Mouse (Mus musculus) heart, embryonic 10.5 days (tissue): ENCODE results near the gene Acly. TPM values are rescaled to one million over a fixed set of nuclear protein-coding genes. Genes with fewer than 3 reads are reported as not detected.
A peak's percentile ranks its signal among the peaks of the same experiment; 100 is the strongest.

Source experiments
- DNase-seq: peaks from one replicate; pipeline ENCODE4 v3.0.0-alpha.2; 2017; ENCODE audit warnings: low spot score
- H3K27ac ChIP-seq: fragments of 300-500 bp; sonication (generic); 2 replicates; pipeline ENCODE4 v1.5.1; 2016; ENCODE audit warnings: mild to moderate bottlenecking
- H3K27me3 ChIP-seq: fragments of 300-500 bp; sonication (generic); 2 replicates; pipeline ENCODE4 v1.6.1; 2016; ENCODE audit warnings: mild to moderate bottlenecking; ENCODE audit not compliant: poor library complexity, insufficient read depth, severe bottlenecking
- H3K36me3 ChIP-seq: fragments of 300-500 bp; sonication (generic); 2 replicates; pipeline ENCODE4 v1.6.1; 2016; ENCODE audit warnings: mild to moderate bottlenecking, moderate library complexity
- H3K4me1 ChIP-seq: fragments of 300-500 bp; sonication (generic); 2 replicates; pipeline ENCODE4 v1.6.1; 2016; ENCODE audit warnings: mild to moderate bottlenecking
- H3K4me3 ChIP-seq: fragments of 300-500 bp; sonication (generic); 2 replicates; pipeline ENCODE4 v1.5.1; 2016; ENCODE audit warnings: mild to moderate bottlenecking, moderate library complexity
- H3K9me3 ChIP-seq: fragments of 300-500 bp; sonication (generic); 2 replicates; pipeline ENCODE4 v1.6.1; 2016; ENCODE audit warnings: mild to moderate bottlenecking, moderate library complexity
- WGBS: fragments of 180-500 bp; shearing (Covaris S2); methylation state at CpG from one replicate; pipeline ENCODE4 v1.1.7; 2016; 5-methylcytosine and 5-hydroxymethylcytosine counted together
- polyA plus RNA-seq: library from polyadenylated mRNA; unstranded; fragments of >200 nt; fragmentation: Nextera tagmentation; extraction: Ambion mirVana; gene quantifications from 2 replicates; pipeline ENCODE4 v1.2.1, GENCODE M21; 2016

The Acly gene
- polyA plus RNA-seq, 1 experiment from 2014 or later, result 139 TPM

DNA sequence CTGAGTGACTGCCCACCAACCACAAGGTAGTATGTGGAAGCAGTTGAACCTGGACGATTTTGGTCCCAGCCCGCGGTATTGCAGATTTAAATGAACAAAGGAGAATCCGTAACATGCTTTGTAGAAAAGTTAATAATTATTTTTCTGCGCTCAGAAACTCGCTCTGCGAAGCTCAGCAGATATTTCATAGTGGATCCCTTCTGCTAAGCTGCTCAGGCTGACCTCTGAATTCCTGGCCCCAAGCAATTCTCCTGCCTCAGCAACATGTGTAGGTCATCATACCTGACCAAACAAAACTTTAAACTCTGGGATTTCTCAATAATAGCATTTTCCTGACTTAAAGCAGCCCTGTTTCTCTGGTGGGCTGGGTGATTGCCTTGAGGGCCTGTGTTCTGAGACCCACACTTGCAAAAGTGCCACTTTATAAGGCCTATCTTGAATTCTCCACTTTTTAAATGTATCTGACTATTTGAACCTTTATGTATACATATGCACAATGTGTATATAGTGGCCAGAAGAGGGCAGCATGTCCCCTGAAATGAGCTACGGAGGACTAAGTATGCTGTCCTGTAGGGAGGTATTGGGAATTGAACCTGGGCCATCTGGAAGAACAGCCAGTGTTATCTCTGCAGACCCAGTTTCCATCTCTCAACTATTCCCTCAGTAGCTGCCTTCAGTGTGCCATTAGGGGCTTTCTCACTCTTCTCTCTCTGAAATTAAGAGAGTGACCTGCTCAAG lies 41.8 kb downstream of the Acly start:
- 84% methylated on average over 8 of the region's 8 CpGs for WGBS
- H3K4me3 ChIP-seq, result no peak overlapping the region
- H3K36me3 ChIP-seq, result peaks cover 98% of the 10 kb centered on the region
- no peaks in the 10 kb centered on the region for H3K27me3 ChIP-seq
- H3K27ac ChIP-seq, result no peak overlapping the region
- DNase-seq, result no peak
- no peaks in the 10 kb centered on the region for H3K9me3 ChIP-seq
- no peaks in the 10 kb centered on the region for H3K4me1 ChIP-seq

DNA sequence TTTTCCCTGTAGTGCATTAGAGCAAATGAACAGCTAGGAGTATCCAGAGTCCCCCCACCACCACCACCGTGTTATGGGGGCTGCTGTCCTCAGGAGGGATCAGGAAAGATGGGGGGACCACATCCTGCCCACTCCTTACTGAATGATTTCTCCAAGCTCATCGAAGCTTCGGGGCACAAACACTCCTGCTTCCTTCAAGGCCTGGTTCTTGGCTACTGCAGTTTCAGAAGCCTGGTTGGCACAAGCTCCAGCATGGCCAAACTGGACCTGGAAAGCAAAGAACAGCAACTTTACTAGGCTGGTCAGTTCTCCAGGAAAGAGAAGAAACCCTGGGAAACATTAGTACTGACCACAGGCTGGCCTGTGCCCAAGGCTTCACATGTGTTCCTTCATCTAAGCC lies 43.3 kb downstream of the Acly start:
- Histone ChIP-seq H3K4me3 (no peak overlapping the region), H3K27ac (no peak overlapping the region), H3K36me3 (peaks cover 98% of the 10 kb centered on the region), H3K9me3 (no peaks in the 10 kb centered on the region), H3K27me3 (no peaks in the 10 kb centered on the region), H3K4me1 (no peaks in the 10 kb centered on the region)
- WGBS, result 93% methylated on average over 3 of the region's 3 CpGs
- no peak for DNase-seq

- 61% methylated on average over 7 of the region's 7 CpGs for WGBS
- H3K36me3 ChIP-seq, result peaks cover 84% of the 10 kb centered on the region
- H3K27ac ChIP-seq, result no peak overlapping the region
- H3K9me3 ChIP-seq, result no peaks in the 10 kb centered on the region
- DNase-seq, result no peak
- no peaks in the 10 kb centered on the region for H3K4me1 ChIP-seq
- H3K27me3 ChIP-seq, result no peaks in the 10 kb centered on the region
- no peak overlapping the region for H3K4me3 ChIP-seq
These were observed 48.6 kb downstream of the Acly start for GRCm38 (mm10) chr11:100479152-100479551.

- no peak overlapping the region for H3K27ac ChIP-seq
- WGBS, result 90% methylated on average over 5 of the region's 5 CpGs
These were observed 51.5 kb downstream of the Acly start for GRCm38 (mm10) chr11:100476281-100476680.

DNA sequence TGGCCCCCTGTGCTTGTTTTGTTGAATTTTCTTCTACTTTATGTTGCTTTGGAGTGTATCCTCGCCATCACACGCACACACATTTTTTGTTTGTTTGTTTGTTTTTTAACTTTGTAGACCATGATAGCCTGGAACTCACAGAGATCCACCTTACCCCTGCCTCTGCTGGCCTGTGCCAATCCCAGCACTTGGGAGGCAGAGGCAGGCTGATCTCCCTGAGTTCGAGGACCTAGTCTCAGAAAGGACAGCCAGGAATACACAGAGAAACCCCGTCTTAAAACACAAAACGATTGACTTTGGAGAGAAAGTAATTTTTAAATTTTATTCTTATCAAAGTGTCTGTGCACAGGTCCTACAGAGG lies 54.9 kb downstream of the Acly start:
- H3K27me3 ChIP-seq, result no peaks in the 10 kb centered on the region
- H3K36me3 ChIP-seq, result peaks cover 21% of the 10 kb centered on the region
- peak overlapping the region; percentile 95 for H3K27ac ChIP-seq
- DNase-seq, result no peak
- peak overlapping the region; percentile 92 for H3K4me3 ChIP-seq
- WGBS, result 32% methylated on average over 5 of the region's 5 CpGs
- peaks cover 17% of the 10 kb centered on the region for H3K4me1 ChIP-seq
- no peaks in the 10 kb centered on the region for H3K9me3 ChIP-seq

More at GRCm38 (mm10) chr11:100476281-100476680, 51.5 kb downstream of the Acly start:
- H3K27me3 ChIP-seq, result no peaks in the 10 kb centered on the region
- peaks cover 55% of the 10 kb centered on the region for H3K36me3 ChIP-seq
- H3K4me3 ChIP-seq, result no peak overlapping the region
- no peak for DNase-seq
- H3K4me1 ChIP-seq, result peaks cover 2% of the 10 kb centered on the region
- H3K9me3 ChIP-seq, result no peaks in the 10 kb centered on the region

DNA sequence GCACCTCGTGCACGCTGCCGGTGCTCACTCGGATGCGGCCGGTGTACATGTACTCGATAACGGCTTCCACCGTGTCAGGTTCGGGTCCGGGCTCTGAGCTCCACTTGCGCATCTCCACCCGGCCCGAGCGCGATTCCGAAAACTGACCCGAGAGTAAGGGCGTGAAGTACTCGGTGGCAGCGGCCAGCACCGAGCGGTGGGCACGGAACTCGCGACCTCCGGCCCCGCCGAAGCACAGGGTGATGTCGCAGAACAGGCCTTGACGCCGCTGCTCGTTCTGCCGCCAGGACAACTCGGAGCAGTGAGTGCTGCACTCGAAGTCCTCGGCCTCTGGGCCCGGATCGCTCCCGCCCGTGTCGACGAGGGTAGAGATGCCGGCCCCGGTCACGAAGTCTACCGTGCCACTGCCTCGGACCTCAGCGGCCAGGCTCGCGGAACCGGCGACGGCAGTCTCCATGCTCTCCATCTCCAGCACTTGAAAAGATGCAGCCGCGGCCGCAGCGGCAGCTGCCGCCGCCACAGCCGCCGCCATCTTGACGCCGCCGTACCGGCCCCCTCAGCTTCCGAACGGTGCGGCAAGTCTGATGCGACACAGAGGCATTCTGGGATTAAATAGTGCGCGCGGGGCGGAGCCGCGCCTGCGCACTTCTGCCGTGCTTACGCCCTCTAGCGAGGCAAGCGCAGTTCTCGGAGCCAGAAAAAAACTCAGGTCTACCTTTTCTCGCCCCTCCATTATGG lies 55.4 kb downstream of the Acly start, which contains the start of gene Klhl11:
Gene Klhl11 (minus strand): TSS at position 545 of the 738 bp plus-strand sequence.
- H3K4me1 ChIP-seq, result peaks cover 17% of the 10 kb centered on the region
- no peaks in the 10 kb centered on the region for H3K9me3 ChIP-seq
- peak; percentile 97 for DNase-seq
- H3K36me3 ChIP-seq, result peaks cover 16% of the 10 kb centered on the region
- peak within 1 kb of the TSS; percentile 92 for H3K4me3 ChIP-seq
- under 1% methylated on average over 83 of the region's 83 CpGs for WGBS
- no peaks in the 10 kb centered on the region for H3K27me3 ChIP-seq
- peak within 1 kb of the TSS; percentile 95 for H3K27ac ChIP-seq

DNA sequence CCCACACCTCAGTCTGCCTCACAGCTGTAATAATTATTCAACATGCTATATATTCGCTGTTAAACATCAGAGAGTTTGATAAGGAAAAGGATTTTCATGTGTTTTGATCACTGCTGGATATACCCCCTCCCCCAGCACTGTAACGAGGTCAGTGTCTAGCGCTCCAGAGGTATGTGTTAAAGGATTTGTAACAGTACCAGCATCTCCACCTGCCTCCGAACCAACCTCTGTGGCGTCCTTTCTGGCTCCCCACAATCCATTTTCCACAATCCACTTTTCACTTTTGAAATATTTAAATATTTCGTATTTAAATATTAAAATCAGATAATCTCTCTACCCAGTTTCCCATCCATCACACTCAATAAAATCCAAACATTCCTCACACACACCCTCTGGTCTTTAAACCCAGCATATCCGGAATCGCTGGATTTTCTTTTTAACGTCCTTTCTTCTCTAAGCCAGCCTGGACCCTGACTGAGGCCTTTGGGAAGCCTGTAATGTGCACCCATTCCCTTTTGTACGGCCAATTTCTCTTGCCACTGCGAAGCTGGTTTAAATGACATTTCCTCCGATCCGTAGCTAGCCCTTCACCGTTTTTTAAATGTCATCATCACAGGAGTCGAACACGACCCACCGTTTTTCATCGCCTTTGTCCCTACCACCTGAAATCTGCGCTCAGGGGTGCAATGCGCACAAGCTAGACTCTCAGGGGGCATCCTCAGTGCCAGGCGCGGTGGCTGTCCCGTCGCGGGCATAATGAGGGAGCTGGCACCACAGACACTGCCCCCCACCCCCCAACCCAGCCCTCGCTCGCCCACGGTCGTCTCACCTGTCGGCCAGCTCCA lies 56.2 kb downstream of the Acly start:
- 5% methylated on average over 30 of the region's 30 CpGs for WGBS
- no peaks in the 10 kb centered on the region for H3K27me3 ChIP-seq
- DNase-seq, result no peak
- no peaks in the 10 kb centered on the region for H3K9me3 ChIP-seq
- peaks cover 17% of the 10 kb centered on the region for H3K4me1 ChIP-seq
- H3K4me3 ChIP-seq, result peak overlapping the region; percentile 92
- H3K27ac ChIP-seq, result peak overlapping the region; percentile 95
- peaks cover 14% of the 10 kb centered on the region for H3K36me3 ChIP-seq

DNA sequence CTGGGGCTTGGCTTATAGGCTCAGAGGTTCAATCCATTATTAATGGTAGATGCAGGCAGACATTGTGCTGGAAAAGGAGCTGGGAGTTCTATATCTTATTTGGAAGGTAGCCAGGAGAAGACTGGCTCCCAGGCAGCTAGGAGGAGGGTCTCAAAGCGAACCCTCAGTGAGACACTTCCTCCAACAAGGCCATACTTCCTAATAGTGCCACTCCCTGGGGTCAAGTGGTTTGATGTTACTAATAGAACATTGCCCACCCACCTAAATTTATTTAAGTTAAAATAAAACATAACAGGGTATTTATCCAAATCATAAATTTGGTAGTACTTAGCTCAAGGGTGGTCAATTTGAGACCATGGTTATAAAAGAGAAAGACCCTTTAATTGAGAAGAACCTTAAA lies 62.0 kb downstream of the Acly start:
- peaks cover 30% of the 10 kb centered on the region for H3K36me3 ChIP-seq
- H3K27ac ChIP-seq, result no peak overlapping the region
- peaks cover 13% of the 10 kb centered on the region for H3K4me1 ChIP-seq
- H3K4me3 ChIP-seq, result no peak overlapping the region
- no peak for DNase-seq
- no peaks in the 10 kb centered on the region for H3K27me3 ChIP-seq
- H3K9me3 ChIP-seq, result no peaks in the 10 kb centered on the region
- WGBS, result 53% methylated on average over 1 of the region's 1 CpGs

DNA sequence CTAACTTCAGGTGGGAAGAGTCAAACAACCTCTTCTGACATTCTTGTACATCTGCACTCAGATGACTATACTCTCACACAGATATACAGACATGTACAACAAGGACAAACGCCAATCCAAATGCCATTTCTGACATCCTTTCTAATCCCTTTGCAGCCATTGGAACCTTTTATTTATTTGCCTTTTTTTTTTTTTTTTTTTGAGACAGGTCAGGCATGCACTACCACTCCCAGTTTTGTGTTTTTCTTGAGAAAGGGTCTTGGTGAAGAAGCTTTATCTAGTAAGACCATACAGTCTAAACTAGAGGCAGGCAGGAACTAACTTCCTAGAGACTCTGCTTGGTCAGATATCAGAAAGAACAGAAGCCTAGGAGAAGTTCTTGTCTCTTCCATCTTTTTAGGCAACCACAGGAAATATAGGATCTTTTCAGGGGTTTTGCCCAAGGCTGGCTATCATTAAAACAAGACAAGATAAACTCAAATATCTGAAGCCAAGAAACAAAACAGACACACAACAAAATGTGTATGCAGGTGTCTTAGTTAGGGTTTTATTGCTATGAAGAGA lies 62.5 kb downstream of the Acly start:
- Histone ChIP-seq H3K27me3 (no peaks in the 10 kb centered on the region), H3K4me1 (peaks cover 8% of the 10 kb centered on the region), H3K36me3 (peaks cover 34% of the 10 kb centered on the region), H3K4me3 (no peak overlapping the region), H3K27ac (no peak overlapping the region), H3K9me3 (no peaks in the 10 kb centered on the region)
- no peak for DNase-seq
- 69% methylated on average over 1 of the region's 1 CpGs for WGBS

DNA sequence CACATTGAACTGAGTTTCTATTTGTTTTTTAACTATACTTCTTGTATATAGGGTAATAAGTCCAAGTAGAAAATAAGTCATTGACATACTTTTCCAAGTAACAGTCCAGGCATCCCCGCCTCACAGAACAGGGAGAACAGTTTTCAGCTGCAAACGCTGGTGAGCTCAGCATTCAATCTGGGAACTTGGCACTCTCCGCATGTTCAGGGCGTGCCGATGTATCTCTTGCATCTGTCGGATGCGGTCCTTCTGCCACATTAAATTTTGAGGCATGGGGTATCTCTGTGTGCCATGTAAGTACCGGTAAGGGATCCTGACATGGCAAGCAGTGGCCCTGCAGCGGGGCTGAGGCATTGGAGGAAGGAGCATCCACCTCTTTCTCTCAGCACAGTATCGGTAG lies 65.1 kb downstream of the Acly start:
- Histone ChIP-seq H3K4me1 (peaks cover 2% of the 10 kb centered on the region; the same call in 1 of the 2 replicates), H3K4me3 (no peak overlapping the region), H3K27me3 (no peaks in the 10 kb centered on the region), H3K36me3 (peaks cover 50% of the 10 kb centered on the region), H3K27ac (no peak overlapping the region), H3K9me3 (no peaks in the 10 kb centered on the region)
- DNase-seq, result no peak
- 88% methylated on average over 10 of the region's 10 CpGs for WGBS

GRCm38 (mm10) chr11:100457711-100458110 lies 70.1 kb downstream of the Acly start:
- DNase-seq, result no peak
- 88% methylated on average over 5 of the region's 5 CpGs for WGBS
- Histone ChIP-seq H3K36me3 (peaks cover 55% of the 10 kb centered on the region), H3K4me1 (no peaks in the 10 kb centered on the region), H3K4me3 (no peak overlapping the region), H3K9me3 (no peaks in the 10 kb centered on the region), H3K27ac (no peak overlapping the region), H3K27me3 (no peaks in the 10 kb centered on the region)

DNA sequence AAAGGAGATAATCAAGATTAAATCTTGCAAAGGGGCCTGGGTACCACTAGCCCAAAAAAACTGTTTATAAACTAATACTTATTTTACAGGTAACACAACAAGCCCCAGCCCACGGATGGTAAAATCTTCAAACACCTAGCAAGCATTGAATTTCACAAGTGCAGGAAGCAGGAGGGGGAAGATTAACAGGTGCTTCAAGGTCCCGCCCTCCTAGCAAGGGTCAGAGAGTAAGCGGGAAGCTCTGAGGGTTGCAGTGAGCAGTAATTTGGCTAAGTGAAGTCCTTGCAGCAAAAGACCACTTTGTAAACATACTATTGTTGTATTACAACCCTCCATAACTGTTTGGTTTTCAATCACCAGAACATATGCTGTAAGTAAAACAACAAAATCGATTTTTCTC lies 70.6 kb downstream of the Acly start:
- no peaks in the 10 kb centered on the region for H3K9me3 ChIP-seq
- no peak for DNase-seq
- no peaks in the 10 kb centered on the region for H3K27me3 ChIP-seq
- H3K4me3 ChIP-seq, result no peak overlapping the region
- WGBS, result 71% methylated on average over 4 of the region's 4 CpGs
- H3K36me3 ChIP-seq, result peaks cover 55% of the 10 kb centered on the region
- H3K4me1 ChIP-seq, result no peaks in the 10 kb centered on the region
- H3K27ac ChIP-seq, result no peak overlapping the region
